ENCODE assay signal across 8 mouse cellular contexts in the genomic region with DNA sequence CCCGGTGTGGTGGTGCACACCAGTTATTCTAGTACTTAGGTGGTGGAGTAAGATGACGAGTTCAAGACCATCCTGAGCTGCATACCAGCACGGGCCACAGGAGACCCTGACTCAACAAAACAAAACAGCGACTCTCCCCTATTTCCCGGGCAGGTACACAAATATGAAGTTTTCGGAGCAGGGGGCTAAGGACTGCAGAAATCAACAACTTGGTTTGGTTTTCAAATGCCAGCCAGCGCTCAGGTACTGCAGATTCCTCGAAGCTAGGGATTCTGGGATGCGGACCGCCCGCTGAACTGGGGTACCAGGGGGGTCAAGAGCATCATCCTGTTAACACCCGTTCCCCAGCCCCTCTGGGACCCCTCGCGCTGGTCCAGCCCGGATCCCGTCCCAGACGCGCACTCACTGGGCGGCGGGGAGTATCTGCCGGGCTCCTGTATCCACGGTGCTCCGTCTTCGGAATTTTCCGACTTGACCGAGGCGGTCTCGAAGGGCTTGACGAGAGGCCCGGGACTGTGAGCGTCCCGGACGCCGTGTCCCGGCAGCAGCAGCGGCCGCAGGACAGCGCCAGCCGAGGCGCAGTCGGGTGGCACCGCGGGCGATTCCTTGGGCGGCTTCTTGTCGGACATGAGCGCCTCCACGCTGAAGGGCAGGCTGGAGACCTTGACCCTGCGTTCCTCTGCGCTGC. TPM values are rescaled to one million over a fixed set of nuclear protein-coding genes. Genes with fewer than 3 reads are reported as not detected.
DNase-seq lines count a peak whose midpoint lies in the region; ATAC-seq and TF ChIP-seq lines count a peak whose summit lies in the region.

No protein-coding gene starts in this region.

- H3K4me2 ChIP-seq in limb, embryonic 15.5 days, result peak overlapping the region; percentile 89

- H3K27ac ChIP-seq in testis, adult 2 months (ENCODE audit: control insufficient read depth, insufficient read depth, low read depth, low read length), result no peak overlapping the region
- peak overlapping the region; percentile 81 for H3K27ac ChIP-seq in limb, embryonic 15.5 days

- WGBS in limb, embryonic 15.5 days, result under 1% methylated on average over 50 of the region's 50 CpGs

- TF ChIP-seq CTCF in testis, adult 2 months (IDR thresholded peaks at IDR 0.05; ENCODE audit: control insufficient read depth, insufficient read depth, insufficient replicate concordance, low read depth, low read length), result no peak

- peak; percentile 37 to 40 for DNase-seq in adrenal gland, postnatal 36 days
- DNase-seq in adrenal gland, postnatal 4 days (ENCODE audit: low spot score in 2 of 2), result no peak
- DNase-seq in testis, postnatal 14 days (ENCODE audit: low spot score), result no peak
- no peak for DNase-seq in urinary bladder, postnatal 10 days (ENCODE audit: low spot score)
- DNase-seq in ovary, postnatal 14 days (ENCODE audit: low spot score), result no peak
- no peak for DNase-seq in cerebellum, postnatal 25 days

- peaks cover 14% of the 10 kb centered on the region for H3K4me1 ChIP-seq in testis, adult 2 months (ENCODE audit: control insufficient read depth, insufficient read depth, low read length)
- peaks cover 33% of the 10 kb centered on the region for H3K4me1 ChIP-seq in limb, embryonic 15.5 days

- TF ChIP-seq POLR2A in testis, adult 2 months (IDR thresholded peaks at IDR 0.05; ENCODE audit: control insufficient read depth, low read depth, low read length), result no peak

- H3K27me3 ChIP-seq in testis, adult 2 months (ENCODE audit: control insufficient read depth, insufficient read depth, low read length), result peaks cover 10% of the 10 kb centered on the region
- H3K27me3 ChIP-seq in limb, embryonic 15.5 days, result peaks cover 72% of the 10 kb centered on the region

- H3K9ac ChIP-seq in limb, embryonic 15.5 days, result peak overlapping the region; percentile 60

- peak overlapping the region; percentile 61 for H3K4me3 ChIP-seq in testis, adult 2 months (ENCODE audit: control insufficient read depth, low read depth, low read length)
- H3K4me3 ChIP-seq in limb, embryonic 15.5 days, result peak overlapping the region; percentile 59

- no peaks in the 10 kb centered on the region for H3K36me3 ChIP-seq in testis, adult 2 months (ENCODE audit: control insufficient read depth, insufficient read depth, low read length)
- H3K36me3 ChIP-seq in limb, embryonic 15.5 days, result no peaks in the 10 kb centered on the region

- no peak for ATAC-seq in limb, embryonic 15.5 days (ENCODE audit: insufficient number of reproducible peaks, low FRiP score, low TSS enrichment, low read depth)

- H3K9me3 ChIP-seq in limb, embryonic 15.5 days, result no peaks in the 10 kb centered on the region

RNA-seq across cellular contexts. Expression of a gene that starts 0.8 kb away (rescaled TPM):
- total RNA-seq in adrenal gland, postnatal 36 days (2021), result under 1 TPM; 0.30 to 0.53 TPM
- under 1 TPM; 0.22 to 0.59 TPM for total RNA-seq in adrenal gland, postnatal 4 days (2021)
- 0.54 and 0.58 TPM in 2 replicates for polyA plus RNA-seq in testis, adult 2 months (2012; rRNA removed)
- polyA plus RNA-seq in limb, embryonic 15.5 days (2015; fragmentation: Nextera tagmentation; extraction: Ambion mirVana), result 22.7 and 25.4 TPM in 2 replicates

Comparison
In these comparisons a context has a peak if more than half of its experiments do, and no peak if none do; other contexts are left out.
1. DNase-seq: peak in adrenal gland, postnatal 36 days (2 of 2); none in adrenal gland, postnatal 4 days (0 of 2), testis, postnatal 14 days (single experiment), urinary bladder, postnatal 10 days (single experiment), ovary, postnatal 14 days (single experiment) and cerebellum, postnatal 25 days (0 of 2).